Mouse (Mus musculus) kidney, adult 2 months (tissue): ENCODE measurements around the gene Hmgcr.

ENCODE experiments used
- CTCF ChIP-seq: fragments of 200-500 bp; conservative IDR thresholded peaks from 2 replicates; pipeline ENCODE4 v1.5.1; 2011; ENCODE audit warnings: low read depth, mild to moderate bottlenecking, control low read depth, low read length, moderate library complexity, mixed read lengths; ENCODE audit not compliant: insufficient read depth, insufficient read length
- POLR2A ChIP-seq: fragments of 200-500 bp; IDR thresholded peaks from one replicate; pipeline ENCODE4 v1.6.1; 2011; ENCODE audit warnings: low read depth, low read length, control low read depth

GRCm38 (mm10) chr13:96670019-96670405 is 724 bp downstream of the Hmgcr start:
- TF ChIP-seq CTCF = no peak
- TF ChIP-seq POLR2A = no peak
